Mouse (Mus musculus) gastrocnemius, postnatal 36 days (tissue): ENCODE results near the gene Etnk2. TPM values are rescaled to one million over a fixed set of nuclear protein-coding genes. Genes with fewer than 3 reads are reported as not detected.

Source experiments
- total RNA-seq, 2 experiments: library from RNA; stranded (reverse); gene quantifications; 2 replicates each; pipeline ENCODE4 v1.2.3; 2021

The Etnk2 gene
- total RNA-seq, 2 experiments from 2014 or later: 0.18 TPM; not detected in 1

Other genes with a start within 250 kb of the Etnk2 start
- 10 to 100 TPM; 14.0 to 17.7 TPM for gene Ppp1r15b, start 232.4 kb upstream of the Etnk2 start, total RNA-seq
- 10 to 100 TPM in 1 of 2 experiments, 1 to 10 TPM in 1; 6.7 to 11.5 TPM for gene Plekha6, start 199.4 kb upstream of the Etnk2 start, total RNA-seq
- not detected for gene Golt1a, start 53.8 kb upstream of the Etnk2 start, total RNA-seq
- gene Kiss1, start 41.7 kb upstream of the Etnk2 start, total RNA-seq: not detected
- not detected for gene Ren1, start 13.1 kb upstream of the Etnk2 start, total RNA-seq
- 1 to 10 TPM; 6.7 to 9.6 TPM for gene Sox13, start 60.8 kb downstream of the Etnk2 start, total RNA-seq
- 10 to 100 TPM; 42.6 to 43.8 TPM for gene Snrpe, start 246.7 kb downstream of the Etnk2 start, total RNA-seq